Mouse (Mus musculus) thymus, postnatal 0 days (tissue): ENCODE data around the gene Rundc3a. TPM values are rescaled to one million over a fixed set of nuclear protein-coding genes. Genes with fewer than 3 reads are reported as not detected.

Experiments used
- DNase-seq: peaks from one replicate; pipeline ENCODE4 v3.0.0-alpha.2; 2015; ENCODE audit warnings: low spot score
- polyA plus RNA-seq: library from polyadenylated mRNA; unstranded; fragments of >200 nt; fragmentation: Nextera tagmentation; extraction: Ambion mirVana; gene quantifications from 2 replicates; pipeline ENCODE4 v1.2.1, GENCODE M21; 2015

Gene Rundc3a
- polyA plus RNA-seq, 1 experiment from 2014 or later, result 1.1 TPM

GRCm38 (mm10) chr11:102432115-102432843 lies 39.1 kb downstream of the Rundc3a start:
- DNase-seq, result peak; percentile 45

- no peak for DNase-seq
Observed at GRCm38 (mm10) chr11:102432896-102433295, 39.7 kb downstream of the Rundc3a start.

- no peak for DNase-seq
Observed at GRCm38 (mm10) chr11:102433866-102434265, 40.7 kb downstream of the Rundc3a start.

- DNase-seq, result peak; percentile 82
Observed at GRCm38 (mm10) chr11:102434406-102434805, 41.2 kb downstream of the Rundc3a start.

- DNase-seq, result no peak
Observed at GRCm38 (mm10) chr11:102434816-102435705, 41.9 kb downstream of the Rundc3a start.

- DNase-seq, result no peak
Observed at GRCm38 (mm10) chr11:102435754-102436470, 42.7 kb downstream of the Rundc3a start.

GRCm38 (mm10) chr11:102436471-102436790 lies 43.2 kb downstream of the Rundc3a start:
- no peak for DNase-seq

GRCm38 (mm10) chr11:102437120-102438061 lies 44.2 kb downstream of the Rundc3a start:
- peak; percentile 15 for DNase-seq

- peak; percentile 66 for DNase-seq
Observed at GRCm38 (mm10) chr11:102438212-102439092, 45.2 kb downstream of the Rundc3a start.

GRCm38 (mm10) chr11:102439093-102440082 lies 46.2 kb downstream of the Rundc3a start:
- no peak for DNase-seq

- DNase-seq, result no peak
Observed at GRCm38 (mm10) chr11:102440255-102440654, 47.1 kb downstream of the Rundc3a start.

GRCm38 (mm10) chr11:102441434-102441833 lies 48.2 kb downstream of the Rundc3a start:
- DNase-seq, result no peak

GRCm38 (mm10) chr11:102442089-102442488 lies 48.9 kb downstream of the Rundc3a start:
- DNase-seq, result no peak

- DNase-seq, result no peak
Observed at GRCm38 (mm10) chr11:102443740-102444139, 50.5 kb downstream of the Rundc3a start.

- no peak for DNase-seq
Observed at GRCm38 (mm10) chr11:102444321-102444720, 51.1 kb downstream of the Rundc3a start.

GRCm38 (mm10) chr11:102444781-102445180 lies 51.6 kb downstream of the Rundc3a start:
- no peak for DNase-seq

GRCm38 (mm10) chr11:102445264-102445890 lies 52.2 kb downstream of the Rundc3a start:
- no peak for DNase-seq

- no peak for DNase-seq
Observed at GRCm38 (mm10) chr11:102445891-102446361, 52.7 kb downstream of the Rundc3a start.
